Mouse (Mus musculus) liver, embryonic 14.5 days (tissue): ENCODE measurements around the gene Ezh1.
"Not testable (repeated sequence)": the region's sequence is repeated elsewhere in the genome, so short reads cannot be mapped to it uniquely, and the experiment has no call there.

Source experiments
- CTCF ChIP-seq: IDR thresholded peaks from 2 replicates; pipeline ENCODE4 v1.5.1; 2016; ENCODE audit warnings: antibody characterized with exemption, low read depth, control low read depth
- EP300 ChIP-seq: IDR thresholded peaks from 2 replicates; pipeline ENCODE4 v1.6.1; 2016; ENCODE audit warnings: antibody characterized with exemption, low read depth

- TF ChIP-seq CTCF, EP300: not testable (repeated sequence)
These were observed 66.1 kb downstream of the Ezh1 start for GRCm38 (mm10) chr11:101160151-101160550.
